Mouse (Mus musculus) stomach, adult 2 months (tissue): ENCODE results near the gene Tmem151b. TPM values are rescaled to one million over a fixed set of nuclear protein-coding genes. Genes with fewer than 3 reads are reported as not detected.

Experiments
- polyA plus RNA-seq: library from polyadenylated mRNA; depleted of rRNA; stranded (reverse); fragments of >200 nt; gene quantifications from 2 replicates; pipeline ENCODE4 v1.2.3, GENCODE M21; 2012; rRNA removed

Gene Tmem151b
- 0.21 and 0.31 TPM in 2 replicates for polyA plus RNA-seq

DNA sequence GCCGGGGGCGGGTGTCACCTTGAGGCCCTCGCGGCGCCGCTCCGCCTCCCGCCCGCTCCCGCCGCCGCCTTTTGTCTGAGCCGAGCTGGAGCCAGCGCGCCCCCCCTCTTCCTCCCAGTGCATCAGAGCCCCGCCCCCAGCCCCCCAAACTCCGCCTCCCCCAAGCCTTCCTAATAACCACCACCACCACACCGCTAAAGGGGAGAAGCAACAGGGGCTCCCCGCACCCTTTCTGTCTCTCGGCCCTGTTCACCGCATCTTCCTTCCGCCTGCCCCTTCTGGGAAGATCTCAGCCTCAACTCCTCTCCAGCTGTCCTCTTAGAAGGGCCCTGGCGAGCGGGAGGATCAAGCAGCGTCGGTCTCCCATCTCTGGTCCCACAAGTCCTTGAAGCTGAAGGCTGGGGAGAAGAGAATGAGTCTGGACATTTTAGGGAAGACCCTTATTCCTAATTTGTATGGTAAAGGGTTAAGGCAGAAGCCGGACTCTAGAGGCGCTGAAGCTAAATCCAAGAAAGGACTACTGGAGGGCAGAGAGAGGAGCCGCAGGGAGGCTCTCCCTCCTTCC is at the start of gene Tmem151b:
Tmem151b (minus strand) TSS at position 61 of the 565 bp plus-strand sequence.

DNA sequence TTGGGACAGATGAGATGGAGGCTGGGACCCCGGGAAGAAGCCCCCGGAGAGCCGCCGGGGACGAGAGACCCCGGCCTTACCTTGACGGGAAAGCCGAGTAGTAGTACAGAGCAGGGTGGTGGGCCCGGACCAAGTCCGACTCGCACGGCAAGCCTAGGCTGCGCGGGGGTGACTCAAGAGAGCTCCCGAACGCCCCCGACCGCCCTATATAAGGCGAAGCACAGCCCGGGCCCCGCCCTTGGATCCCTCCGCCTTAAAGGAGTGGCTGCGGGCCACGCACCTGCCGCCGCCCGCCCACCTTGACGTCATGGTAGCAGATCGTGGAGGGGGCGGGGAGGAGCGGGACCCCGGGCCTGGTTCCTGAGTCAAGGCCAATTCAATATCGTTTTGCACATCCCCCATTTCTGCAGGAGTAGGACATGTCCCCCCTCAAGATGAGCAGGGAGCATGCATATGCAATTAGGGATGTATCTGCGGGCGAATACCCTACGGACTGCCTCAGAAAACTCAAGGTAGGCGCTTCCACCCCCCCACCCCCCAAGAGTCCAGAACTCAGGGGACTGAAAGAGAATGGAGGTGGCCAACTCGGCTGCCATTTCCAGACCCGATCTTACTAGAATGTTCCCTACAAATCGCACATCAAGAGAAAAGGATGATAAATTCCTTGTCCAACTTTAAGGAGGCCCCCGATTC is 23.8 kb upstream of the Tmem151b start, which contains the start of gene Hsp90ab1:
Hsp90ab1 (minus strand) TSS at position 185 of the 693 bp plus-strand sequence.

DNA sequence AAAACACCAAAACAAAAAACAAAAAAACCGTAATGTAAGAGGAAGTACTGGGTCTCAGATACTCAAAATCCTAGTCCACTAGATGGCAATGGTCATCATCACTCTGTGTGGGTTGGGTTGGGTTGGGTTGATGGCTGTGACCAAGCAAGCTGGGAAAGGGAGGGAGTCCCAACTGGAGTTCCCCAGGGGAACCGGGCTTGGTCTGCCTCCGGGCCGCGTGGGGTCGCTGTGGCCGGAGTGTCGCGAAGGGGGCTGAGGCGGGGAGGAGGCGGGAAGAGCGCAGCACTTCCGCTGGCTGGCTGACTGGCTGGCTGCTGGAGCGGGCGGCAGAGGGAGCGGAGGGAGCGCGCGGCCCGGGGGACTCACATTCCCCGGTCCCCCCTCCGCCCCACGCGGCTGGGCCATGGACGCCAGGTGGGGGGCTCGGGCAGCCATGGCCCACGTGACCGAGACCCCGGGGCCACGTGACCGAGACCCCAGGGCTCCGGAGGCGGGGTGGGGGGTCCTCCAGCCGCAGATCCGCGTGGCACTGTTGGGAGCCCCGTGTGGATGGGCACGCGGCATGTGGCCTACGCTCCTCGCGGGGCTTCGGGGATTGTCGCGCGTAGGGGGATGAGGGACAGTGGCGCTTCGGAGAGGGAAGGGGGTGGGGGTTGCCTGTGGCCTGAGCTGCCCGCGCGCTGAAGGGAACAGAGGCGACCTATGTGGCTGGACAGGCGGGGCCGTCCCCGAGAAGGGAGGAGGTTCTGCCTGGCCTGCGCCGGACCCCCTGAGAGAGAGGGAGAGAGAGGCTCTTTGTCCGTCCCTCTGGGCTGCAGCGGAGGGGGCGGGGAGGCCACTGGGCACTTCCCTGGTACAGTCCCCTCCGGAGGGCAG is 14.4 kb upstream of the Tmem151b start, which contains the start of gene Slc35b2:
Slc35b2 (plus strand) TSS at position 220 of the 876 bp plus-strand sequence.

GRCm38 (mm10) chr17:45555452-45556106 is 6.1 kb upstream of the Tmem151b start, which contains the start of gene Nfkbie:
Gene Nfkbie, plus strand, starts transcription at chr17:45555703.

DNA sequence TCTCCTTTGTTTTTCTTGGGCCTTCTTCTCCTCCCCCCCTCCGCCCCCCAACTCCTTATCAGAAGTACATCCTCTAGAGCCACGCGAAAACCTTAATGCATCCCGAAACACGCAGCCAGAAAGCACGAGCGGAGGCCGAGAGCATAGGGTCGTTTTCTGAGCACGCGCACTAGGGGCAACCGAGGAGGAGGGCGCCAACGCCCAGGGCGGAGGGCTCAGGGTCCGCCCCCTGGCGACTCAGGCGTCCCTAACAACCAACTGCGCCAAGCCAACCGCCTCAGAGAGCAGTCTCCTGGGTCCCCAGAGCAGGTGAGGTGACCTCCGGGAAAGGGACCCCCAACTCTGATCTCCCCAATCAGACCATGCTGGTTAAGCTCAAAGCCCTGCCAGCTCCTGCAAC is 26.2 kb downstream of the Tmem151b start, which contains the start of gene Tcte1:
Tcte1 (plus strand) TSS at position 172 of the 400 bp plus-strand sequence.

DNA sequence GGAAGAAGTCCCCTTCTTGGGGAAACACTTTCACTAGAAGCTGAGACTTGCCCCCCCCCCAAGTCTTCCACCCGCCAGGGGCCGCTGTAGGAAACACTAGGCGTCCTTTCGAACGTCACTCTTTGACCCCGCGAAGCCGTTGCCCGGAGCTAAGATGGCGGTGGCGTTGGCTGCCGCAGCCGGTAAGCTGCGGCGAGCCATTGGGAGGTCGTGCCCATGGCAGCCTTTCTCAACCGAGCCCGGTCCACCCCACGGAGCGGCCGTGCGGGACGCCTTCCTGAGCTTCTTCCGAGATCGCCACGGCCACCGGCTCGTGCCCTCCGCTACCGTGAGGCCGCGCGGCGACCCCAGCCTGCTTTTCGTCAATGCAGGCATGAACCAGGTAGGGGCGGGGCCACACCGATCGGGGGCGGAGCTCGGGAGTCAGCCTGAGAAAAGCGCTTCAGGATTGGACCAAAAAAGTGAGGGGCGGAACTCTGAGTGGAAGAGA is 42.7 kb downstream of the Tmem151b start, which contains the start of gene Aars2:
Aars2 (plus strand) TSS at position 142 of the 490 bp plus-strand sequence.

Other genes with a start within 250 kb of the Tmem151b start
- gene Cdc5l, start 115.9 kb downstream of the Tmem151b start, polyA plus RNA-seq: 1.7 and 2.1 TPM in 2 replicates
- gene Spats1, start 74.3 kb downstream of the Tmem151b start, polyA plus RNA-seq: not detected in 2 replicates
- 7.3 and 9.6 TPM in 2 replicates for gene Aars2, start 42.8 kb downstream of the Tmem151b start, polyA plus RNA-seq
- not detected in 2 replicates for gene Tcte1, start 26.2 kb downstream of the Tmem151b start, polyA plus RNA-seq
- gene Nfkbie, start 6.0 kb upstream of the Tmem151b start, polyA plus RNA-seq: 1.6 and 2.3 TPM in 2 replicates
- 50.4 and 107 TPM in 2 replicates for gene Slc35b2, start 14.2 kb upstream of the Tmem151b start, polyA plus RNA-seq
- 104 and 106 TPM in 2 replicates for gene Hsp90ab1, start 23.6 kb upstream of the Tmem151b start, polyA plus RNA-seq
- 32.4 and 42.7 TPM in 2 replicates for gene Slc29a1, start 49.9 kb upstream of the Tmem151b start, polyA plus RNA-seq
- 0.87 TPM in 1 of 2 replicates, not detected in the other for gene Mymx, start 52.4 kb upstream of the Tmem151b start, polyA plus RNA-seq
- gene Capn11, start 109.6 kb upstream of the Tmem151b start, polyA plus RNA-seq: not detected in 2 replicates
- 122 and 223 TPM in 2 replicates for gene Mrpl14, start 136.6 kb upstream of the Tmem151b start, polyA plus RNA-seq
- gene Tmem63b, start 137.2 kb upstream of the Tmem151b start, polyA plus RNA-seq: 72.0 and 73.9 TPM in 2 replicates
- gene 1600014C23Rik, start 184.2 kb upstream of the Tmem151b start, polyA plus RNA-seq: not detected in 2 replicates